Mouse (Mus musculus): ENCODE measurements around the gene Gm26566.
"Not testable (repeated sequence)": the region's sequence is repeated elsewhere in the genome, so short reads cannot be mapped to it uniquely, and the experiment has no call there.

Gene Gm26566

GRCm38 (mm10) chr4:88739036-88739435 lies 17.4 kb downstream of the Gm26566 start:
- DNase-seq (ENCODE audit: low read depth), result no peak

GRCm38 (mm10) chr4:88741426-88741825 lies 19.8 kb downstream of the Gm26566 start:
- no peak for DNase-seq (ENCODE audit: low read depth)

GRCm38 (mm10) chr4:88742771-88743371 lies 21.3 kb downstream of the Gm26566 start:
- DNase-seq (ENCODE audit: low read depth), result no peak

GRCm38 (mm10) chr4:88744207-88744606 lies 22.6 kb downstream of the Gm26566 start:
- DNase-seq (ENCODE audit: low read depth), result no peak

- DNase-seq (ENCODE audit: low read depth), result no peak
These were observed 28.3 kb downstream of the Gm26566 start for GRCm38 (mm10) chr4:88749926-88750325.

- DNase-seq (ENCODE audit: low read depth), result not testable (repeated sequence)
These were observed 33.3 kb downstream of the Gm26566 start, which contains the start of gene Gm13271 for GRCm38 (mm10) chr4:88754818-88755340. TSS of gene Gm13271 (plus strand) at chr4:88754868.

GRCm38 (mm10) chr4:88756581-88757513 lies 35.2 kb downstream of the Gm26566 start:
- DNase-seq (ENCODE audit: low read depth), result peak; percentile 19

GRCm38 (mm10) chr4:88757628-88758031 lies 36.0 kb downstream of the Gm26566 start:
- peak; percentile 79 for DNase-seq (ENCODE audit: low read depth)

GRCm38 (mm10) chr4:88758751-88759150 lies 37.1 kb downstream of the Gm26566 start:
- DNase-seq (ENCODE audit: low read depth), result not testable (repeated sequence)

GRCm38 (mm10) chr4:88759610-88760268 lies 38.1 kb downstream of the Gm26566 start, which contains the start of gene Gm13283:
TSS of gene Gm13283 (plus strand) at chr4:88760119.
- DNase-seq (ENCODE audit: low read depth), result not testable (repeated sequence)

GRCm38 (mm10) chr4:88760431-88760830 lies 38.8 kb downstream of the Gm26566 start:
- DNase-seq (ENCODE audit: low read depth), result peak; percentile 80

- DNase-seq (ENCODE audit: low read depth), result not testable (repeated sequence)
These were observed 40.2 kb downstream of the Gm26566 start for GRCm38 (mm10) chr4:88761776-88762175.

- DNase-seq (ENCODE audit: low read depth), result not testable (repeated sequence)
These were observed 40.7 kb downstream of the Gm26566 start for GRCm38 (mm10) chr4:88762341-88762740.

GRCm38 (mm10) chr4:88763384-88764018 lies 41.9 kb downstream of the Gm26566 start:
- peak; percentile 65 for DNase-seq (ENCODE audit: low read depth)
